8 mouse cellular contexts compared by ENCODE assay signal in genomic region chr16:18591047-18592018, GRCm38 (mm10). TPM values are rescaled to one million over a fixed set of nuclear protein-coding genes. Genes with fewer than 3 reads are reported as not detected.
DNase-seq lines count a peak whose midpoint lies in the region; ATAC-seq and TF ChIP-seq lines count a peak whose summit lies in the region.

No protein-coding gene starts in this region.

- no peak for TF ChIP-seq EP300 in heart, postnatal 0 days (IDR thresholded peaks at IDR 0.05; ENCODE audit: low read depth)

- H3K27ac ChIP-seq in heart, postnatal 0 days (ENCODE audit: low read depth), result no peak overlapping the region
- H3K27ac ChIP-seq in thymus, adult 2 months (ENCODE audit: control insufficient read depth, insufficient read depth, low read length), result no peak overlapping the region

- ATAC-seq in heart, postnatal 0 days (ENCODE audit: insufficient read depth, low read depth), result peak; percentile 21; the same call in 1 of the 2 replicates
- ATAC-seq in erythroid progenitor cell, adult 5-6 weeks (replicated peaks; ENCODE audit: low FRiP score, poor library complexity, severe bottlenecking), result no peak

- H3K4me3 ChIP-seq in heart, postnatal 0 days (ENCODE audit: low read depth, low read length), result peak overlapping the region; percentile 43
- no peak overlapping the region for H3K4me3 ChIP-seq in thymus, adult 2 months (ENCODE audit: control insufficient read depth, insufficient read depth, low read length)

- H3K4me1 ChIP-seq in heart, postnatal 0 days (ENCODE audit: control insufficient read depth, insufficient read depth), result peaks cover 7% of the 10 kb centered on the region
- peaks cover 14% of the 10 kb centered on the region for H3K4me1 ChIP-seq in thymus, adult 2 months (replicated peaks; ENCODE audit: control insufficient read depth, insufficient read depth, low read length)

- DNase-seq in adrenal gland, postnatal 10 days, result peak; percentile 30
- DNase-seq in adrenal gland, adult 2 months, result no peak
- peak; percentile 40 for DNase-seq in MN1 (ENCODE audit: low spot score)
- no peak for DNase-seq in heart, postnatal 0 days (ENCODE audit: low spot score)
- DNase-seq in lung, postnatal 4 days, result peak; percentile 47 to 51
- DNase-seq in thymus, adult 2 months, result peak; percentile 56
- DNase-seq in layer of hippocampus, postnatal 25 days (ENCODE audit: extremely low spot score in 1 of 2, low spot score in 1 of 2), result no peak

- peak; percentile 30 for TF ChIP-seq CTCF in heart, postnatal 0 days (IDR thresholded peaks at IDR 0.05; ENCODE audit: low read depth)
- peak; percentile 52; the same call in 1 of the 2 replicates for TF ChIP-seq CTCF in thymus, adult 2 months (IDR thresholded peaks at IDR 0.05; ENCODE audit: borderline replicate concordance, control insufficient read depth, extremely low read depth, insufficient read depth, low read length, poor library complexity)

- no peak overlapping the region for H3K9ac ChIP-seq in heart, postnatal 0 days (replicated peaks; ENCODE audit: low read depth, low read length)

- peak overlapping the region; percentile 58 for H3K4me2 ChIP-seq in heart, postnatal 0 days (ENCODE audit: low read depth, low read length)

- H3K36me3 ChIP-seq in heart, postnatal 0 days (replicated peaks; ENCODE audit: control insufficient read depth, insufficient read depth, low read length), result no peaks in the 10 kb centered on the region
- H3K36me3 ChIP-seq in thymus, adult 2 months (ENCODE audit: control insufficient read depth, insufficient read depth, low read length), result no peaks in the 10 kb centered on the region

- H3K27me3 ChIP-seq in heart, postnatal 0 days (ENCODE audit: control insufficient read depth, insufficient read depth, low read length), result peaks cover 76% of the 10 kb centered on the region
- H3K27me3 ChIP-seq in thymus, adult 2 months (ENCODE audit: control insufficient read depth, insufficient read depth, low read length), result peaks cover 20% of the 10 kb centered on the region; the same call in 1 of the 2 replicates

- WGBS in heart, postnatal 0 days, result 3% methylated on average over 59 of the region's 59 CpGs
- 12% methylated on average over 59 of the region's 59 CpGs for WGBS in thymus, adult 2 months

- TF ChIP-seq POLR2A in thymus, adult 2 months (IDR thresholded peaks at IDR 0.05; ENCODE audit: control insufficient read depth, extremely low read depth, insufficient read depth, low read length, poor library complexity), result no peak

- H3K9me3 ChIP-seq in heart, postnatal 0 days (replicated peaks; ENCODE audit: control insufficient read depth, low read length), result no peaks in the 10 kb centered on the region

RNA-seq across cellular contexts. Expression of gene Tbx1, which starts 0.9 kb away (rescaled TPM):
- total RNA-seq in adrenal gland, postnatal 10 days (2021), result 1 to 10 TPM; 1.2 to 9.1 TPM
- under 1 TPM in 1 of 2 experiments, not detected in 1; 0.28 TPM for total RNA-seq in adrenal gland, adult 2 months (2021)
- 0.47 and 0.49 TPM in 2 replicates for polyA plus RNA-seq in adrenal gland, adult 2 months (2012; rRNA removed)
- total RNA-seq in heart, postnatal 0 days (2014; rRNA removed; ENCODE audit: low replicate concordance), result 2.1 TPM in 1 of 2 replicates, not detected in the other
- 0.11 and 0.14 TPM in 2 replicates for polyA plus RNA-seq in heart, postnatal 0 days (2015; fragmentation: Nextera tagmentation; extraction: Ambion mirVana)
- polyA plus RNA-seq in thymus, adult 2 months (2012; rRNA removed), result 0.49 and 1.4 TPM in 2 replicates
- total RNA-seq in layer of hippocampus, postnatal 25 days (2021), result under 1 TPM; 0.77 to 0.91 TPM
- not detected in 2 replicates for total RNA-seq in erythroid progenitor cell, adult 5-6 weeks (2015; ENCODE audit: low replicate concordance)
- total RNA-seq in erythroid progenitor cell, adult 5-6 weeks (2017; ENCODE audit: low replicate concordance), result not detected in 2 replicates

RNA-seq across cellular contexts. Expression of gene Gp1bb, which starts 30.9 kb away (rescaled TPM):
- total RNA-seq in adrenal gland, postnatal 10 days (2021), result 1 to 10 TPM; 1.1 to 1.4 TPM
- total RNA-seq in adrenal gland, adult 2 months (2021), result not detected
- 2.1 and 4.0 TPM in 2 replicates for polyA plus RNA-seq in adrenal gland, adult 2 months (2012; rRNA removed)
- 2.1 and 5.4 TPM in 2 replicates for total RNA-seq in heart, postnatal 0 days (2014; rRNA removed; ENCODE audit: low replicate concordance)
- 3.0 TPM in 2 replicates for polyA plus RNA-seq in heart, postnatal 0 days (2015; fragmentation: Nextera tagmentation; extraction: Ambion mirVana)
- polyA plus RNA-seq in thymus, adult 2 months (2012; rRNA removed), result 1.1 TPM in 2 replicates
- total RNA-seq in layer of hippocampus, postnatal 25 days (2021), result 1 to 10 TPM; 1.2 TPM
- total RNA-seq in erythroid progenitor cell, adult 5-6 weeks (2015; ENCODE audit: low replicate concordance), result 1.7 TPM in 1 of 2 replicates, not detected in the other
- 0.51 TPM in 1 of 2 replicates, not detected in the other for total RNA-seq in erythroid progenitor cell, adult 5-6 weeks (2017; ENCODE audit: low replicate concordance)

RNA-seq across cellular contexts. Expression of gene Gm49601, which starts 34.9 kb away (rescaled TPM):
- total RNA-seq in adrenal gland, postnatal 10 days (2021), result 1 to 10 TPM; 2.5 to 4.8 TPM
- 1 to 10 TPM; 2.4 to 3.6 TPM for total RNA-seq in adrenal gland, adult 2 months (2021)
- polyA plus RNA-seq in adrenal gland, adult 2 months (2012; rRNA removed), result 3.7 and 4.0 TPM in 2 replicates
- total RNA-seq in heart, postnatal 0 days (2014; rRNA removed; ENCODE audit: low replicate concordance), result not detected in 2 replicates
- polyA plus RNA-seq in heart, postnatal 0 days (2015; fragmentation: Nextera tagmentation; extraction: Ambion mirVana), result 0.32 and 0.34 TPM in 2 replicates
- 0.88 and 0.93 TPM in 2 replicates for polyA plus RNA-seq in thymus, adult 2 months (2012; rRNA removed)
- 100 to 1,000 TPM; 179 to 190 TPM for total RNA-seq in layer of hippocampus, postnatal 25 days (2021)
- total RNA-seq in erythroid progenitor cell, adult 5-6 weeks (2015; ENCODE audit: low replicate concordance), result 6.1 TPM in 1 of 2 replicates, not detected in the other
- 4.2 TPM in 1 of 2 replicates, not detected in the other for total RNA-seq in erythroid progenitor cell, adult 5-6 weeks (2017; ENCODE audit: low replicate concordance)

RNA-seq across cellular contexts. Expression of gene Sept5, which starts 38.4 kb away (rescaled TPM):
- total RNA-seq in adrenal gland, postnatal 10 days (2021), result 10 to 100 TPM; 14.2 to 24.3 TPM
- 10 to 100 TPM; 12.6 to 12.9 TPM for total RNA-seq in adrenal gland, adult 2 months (2021)
- polyA plus RNA-seq in adrenal gland, adult 2 months (2012; rRNA removed), result 8.0 and 9.1 TPM in 2 replicates
- 8.7 and 12.3 TPM in 2 replicates for total RNA-seq in heart, postnatal 0 days (2014; rRNA removed; ENCODE audit: low replicate concordance)
- polyA plus RNA-seq in heart, postnatal 0 days (2015; fragmentation: Nextera tagmentation; extraction: Ambion mirVana), result 3.8 and 5.5 TPM in 2 replicates
- 2.4 and 3.6 TPM in 2 replicates for polyA plus RNA-seq in thymus, adult 2 months (2012; rRNA removed)
- total RNA-seq in layer of hippocampus, postnatal 25 days (2021), result 100 to 1,000 TPM; 600 to 645 TPM
- total RNA-seq in erythroid progenitor cell, adult 5-6 weeks (2015; ENCODE audit: low replicate concordance), result 2.1 and 7.6 TPM in 2 replicates
- 11.2 TPM in 1 of 2 replicates, not detected in the other for total RNA-seq in erythroid progenitor cell, adult 5-6 weeks (2017; ENCODE audit: low replicate concordance)

Comparison
In these comparisons a context has a peak if more than half of its experiments do, and no peak if none do; other contexts are left out.
1. DNase-seq: peak in adrenal gland, postnatal 10 days (single experiment), MN1 (single experiment), lung, postnatal 4 days (2 of 2) and thymus, adult 2 months (single experiment); none in adrenal gland, adult 2 months (single experiment), heart, postnatal 0 days (single experiment) and layer of hippocampus, postnatal 25 days (0 of 2).
2. RNA of gene Gm49601, which starts 34.9 kb away (total RNA-seq): 179 to 190 TPM in layer of hippocampus, postnatal 25 days; 2.5 to 4.8 TPM in adrenal gland, postnatal 10 days, 2.4 to 3.6 TPM in adrenal gland, adult 2 months, not detected in heart, postnatal 0 days and 4.2 to 6.1 TPM in erythroid progenitor cell, adult 5-6 weeks; every median in the first group is over 10 times any median in the second.